Mouse (Mus musculus): ENCODE data around the gene Lrrc59. TPM values are rescaled to one million over a fixed set of nuclear protein-coding genes. Genes with fewer than 3 reads are reported as not detected.
"Not testable (repeated sequence)": the region's sequence is repeated elsewhere in the genome, so short reads cannot be mapped to it uniquely, and the experiment has no call there.

The Lrrc59 gene
- polyA plus RNA-seq, 1 experiment, result 46.3 TPM

- WGBS, result 52% methylated on average over 2 of the region's 2 CpGs
- no peak for TF ChIP-seq CTCF (IDR thresholded peaks at IDR 0.05; ENCODE audit: insufficient read depth, low read length)
- TF ChIP-seq POLR2A (IDR thresholded peaks at IDR 0.05; ENCODE audit: borderline replicate concordance, extremely low read depth, low read depth, low read length), result no peak
- DNase-seq, result no peak
- no peak overlapping the region for H3K4me3 ChIP-seq (replicated peaks; ENCODE audit: extremely low read depth, low read depth, low read length)
- H3K4me1 ChIP-seq (ENCODE audit: control insufficient read depth, insufficient read depth, low read length), result no peaks in the 10 kb centered on the region
These were observed 7.4 kb upstream of the Lrrc59 start for GRCm38 (mm10) chr11:94622162-94622561.

GRCm38 (mm10) chr11:94629884-94630198 is 274 bp downstream of the Lrrc59 start:
- no peak for DNase-seq
- WGBS, result under 1% methylated on average over 28 of the region's 28 CpGs
- no peak for TF ChIP-seq POLR2A (IDR thresholded peaks at IDR 0.05; ENCODE audit: borderline replicate concordance, extremely low read depth, low read depth, low read length)
- no peak for TF ChIP-seq CTCF (IDR thresholded peaks at IDR 0.05; ENCODE audit: insufficient read depth, low read length)
- Histone ChIP-seq H3K4me3 (replicated peaks; ENCODE audit: extremely low read depth, low read depth, low read length) (peak overlapping the region; percentile 53), H3K4me1 (ENCODE audit: control insufficient read depth, insufficient read depth, low read length) (peaks cover 4% of the 10 kb centered on the region)

- WGBS, result 6% methylated on average over 26 of the region's 26 CpGs
- Histone ChIP-seq H3K4me1 (ENCODE audit: control insufficient read depth, insufficient read depth, low read length) (peaks cover 4% of the 10 kb centered on the region), H3K4me3 (replicated peaks; ENCODE audit: extremely low read depth, low read depth, low read length) (peak overlapping the region; percentile 53)
- DNase-seq, result peak; percentile 47
- TF ChIP-seq POLR2A (IDR thresholded peaks at IDR 0.05; ENCODE audit: borderline replicate concordance, extremely low read depth, low read depth, low read length) (no peak), CTCF (IDR thresholded peaks at IDR 0.05; ENCODE audit: insufficient read depth, low read length) (no peak)
These were observed 838 bp downstream of the Lrrc59 start for GRCm38 (mm10) chr11:94630199-94631011.

GRCm38 (mm10) chr11:94631969-94632368 is 2.4 kb downstream of the Lrrc59 start:
- TF ChIP-seq POLR2A (IDR thresholded peaks at IDR 0.05; ENCODE audit: borderline replicate concordance, extremely low read depth, low read depth, low read length), result no peak
- TF ChIP-seq CTCF (IDR thresholded peaks at IDR 0.05; ENCODE audit: insufficient read depth, low read length), result no peak
- no peak for DNase-seq
- Histone ChIP-seq H3K4me3 (replicated peaks; ENCODE audit: extremely low read depth, low read depth, low read length) (no peak overlapping the region), H3K4me1 (ENCODE audit: control insufficient read depth, insufficient read depth, low read length) (peaks cover 4% of the 10 kb centered on the region)
- 93% methylated on average over 5 of the region's 5 CpGs for WGBS

GRCm38 (mm10) chr11:94632988-94633387 is 3.4 kb downstream of the Lrrc59 start:
- 87% methylated on average over 8 of the region's 8 CpGs for WGBS
- no peak for DNase-seq
- no peak overlapping the region for H3K4me3 ChIP-seq (replicated peaks; ENCODE audit: extremely low read depth, low read depth, low read length)
- TF ChIP-seq CTCF (IDR thresholded peaks at IDR 0.05; ENCODE audit: insufficient read depth, low read length) (no peak), POLR2A (IDR thresholded peaks at IDR 0.05; ENCODE audit: borderline replicate concordance, extremely low read depth, low read depth, low read length) (no peak)
- H3K4me1 ChIP-seq (ENCODE audit: control insufficient read depth, insufficient read depth, low read length), result peaks cover 4% of the 10 kb centered on the region

GRCm38 (mm10) chr11:94634431-94634830 is 4.9 kb downstream of the Lrrc59 start:
- WGBS, result 87% methylated on average over 5 of the region's 5 CpGs
- no peak for TF ChIP-seq CTCF (IDR thresholded peaks at IDR 0.05; ENCODE audit: insufficient read depth, low read length)
- TF ChIP-seq POLR2A (IDR thresholded peaks at IDR 0.05; ENCODE audit: borderline replicate concordance, extremely low read depth, low read depth, low read length), result no peak

GRCm38 (mm10) chr11:94644461-94645219 is 15.1 kb downstream of the Lrrc59 start:
- DNase-seq, result no peak
- Histone ChIP-seq H3K4me1 (ENCODE audit: control insufficient read depth, insufficient read depth, low read length) (no peaks in the 10 kb centered on the region), H3K4me3 (replicated peaks; ENCODE audit: extremely low read depth, low read depth, low read length) (no peak overlapping the region)
- 86% methylated on average over 8 of the region's 8 CpGs for WGBS
- TF ChIP-seq POLR2A (IDR thresholded peaks at IDR 0.05; ENCODE audit: borderline replicate concordance, extremely low read depth, low read depth, low read length), result no peak
- no peak for TF ChIP-seq CTCF (IDR thresholded peaks at IDR 0.05; ENCODE audit: insufficient read depth, low read length)

More at GRCm38 (mm10) chr11:94634431-94634830, 4.9 kb downstream of the Lrrc59 start:
- no peak for DNase-seq
- H3K4me1 ChIP-seq (ENCODE audit: control insufficient read depth, insufficient read depth, low read length), result peaks cover 4% of the 10 kb centered on the region
- no peak overlapping the region for H3K4me3 ChIP-seq (replicated peaks; ENCODE audit: extremely low read depth, low read depth, low read length)

- H3K4me3 ChIP-seq (replicated peaks; ENCODE audit: extremely low read depth, low read depth, low read length), result no peak overlapping the region
- no peaks in the 10 kb centered on the region for H3K4me1 ChIP-seq (ENCODE audit: control insufficient read depth, insufficient read depth, low read length)
- TF ChIP-seq POLR2A (IDR thresholded peaks at IDR 0.05; ENCODE audit: borderline replicate concordance, extremely low read depth, low read depth, low read length), result no peak
- 96% methylated on average over 4 of the region's 4 CpGs for WGBS
- no peak for DNase-seq
These were observed 16.9 kb downstream of the Lrrc59 start for GRCm38 (mm10) chr11:94646457-94646856.

GRCm38 (mm10) chr11:94651241-94651640 is 21.7 kb downstream of the Lrrc59 start:
- not testable (repeated sequence) for H3K4me1 ChIP-seq (ENCODE audit: control insufficient read depth, insufficient read depth, low read length); DNase-seq; H3K4me3 ChIP-seq (replicated peaks; ENCODE audit: extremely low read depth, low read depth, low read length)
- 93% methylated on average over 7 of the region's 7 CpGs for WGBS

- Histone ChIP-seq H3K4me3 (replicated peaks; ENCODE audit: extremely low read depth, low read depth, low read length) (no peak overlapping the region), H3K4me1 (ENCODE audit: control insufficient read depth, insufficient read depth, low read length) (peaks cover 2% of the 10 kb centered on the region)
- 39% methylated on average over 8 of the region's 8 CpGs for WGBS
- no peak for TF ChIP-seq CTCF (IDR thresholded peaks at IDR 0.05; ENCODE audit: insufficient read depth, low read length)
- no peak for DNase-seq
These were observed 23.4 kb downstream of the Lrrc59 start for GRCm38 (mm10) chr11:94652973-94653372.

Measured in lung, adult 2 months (tissue).